Mouse (Mus musculus): ENCODE results near the gene Pdcd4. TPM values are rescaled to one million over a fixed set of nuclear protein-coding genes. Genes with fewer than 3 reads are reported as not detected.
"Not testable (repeated sequence)": the region's sequence is repeated elsewhere in the genome, so short reads cannot be mapped to it uniquely, and the experiment has no call there.

The Pdcd4 gene
- polyA plus RNA-seq, 1 experiment, result 2.4 TPM

DNA sequence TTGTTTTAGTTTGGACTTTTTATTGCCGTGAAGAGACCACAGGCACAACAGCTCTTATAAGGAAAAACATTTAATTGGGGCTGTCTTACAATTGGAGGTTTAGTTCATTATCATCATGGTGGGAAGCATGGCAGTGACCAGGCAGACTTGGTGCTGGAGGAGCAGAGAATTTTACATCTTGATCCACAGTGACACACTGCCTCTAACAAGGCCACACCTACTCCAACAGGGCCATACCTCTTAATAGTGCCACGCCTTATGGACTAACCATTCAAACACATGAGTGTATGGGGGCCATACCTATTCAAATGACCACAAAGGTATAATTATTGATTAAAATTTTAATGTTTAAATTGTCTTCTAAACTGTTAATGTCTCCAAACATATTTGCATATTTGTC is 65.5 kb downstream of the Pdcd4 start:
- Histone ChIP-seq H3ac (ENCODE audit: control insufficient read depth, insufficient read length, low read depth) (no peak overlapping the region), H3K79me3 (ENCODE audit: low read depth) (peaks cover 83% of the 10 kb centered on the region), H3K4me3 (ENCODE audit: insufficient read depth, poor library complexity, severe bottlenecking) (no peak overlapping the region), H3K27me3 (ENCODE audit: control insufficient read depth, insufficient read depth, insufficient read length) (no peaks in the 10 kb centered on the region), H3K79me2 (ENCODE audit: control insufficient read depth, insufficient read depth) (peaks cover 98% of the 10 kb centered on the region), H3K36me3 (ENCODE audit: control insufficient read depth, insufficient read depth) (peaks cover 2% of the 10 kb centered on the region)
- TF ChIP-seq MAX (IDR thresholded peaks at IDR 0.05) (no peak), USF1 (IDR thresholded peaks at IDR 0.05; ENCODE audit: low read depth) (no peak), CTCF (IDR thresholded peaks at IDR 0.05; ENCODE audit: control insufficient read depth, insufficient read depth, insufficient read length) (no peak), MYOD1 (IDR thresholded peaks at IDR 0.05; ENCODE audit: control insufficient read depth, insufficient read length, low read depth) (no peak), FOSL1 (IDR thresholded peaks at IDR 0.05; ENCODE audit: insufficient read depth, low read length, poor library complexity, severe bottlenecking) (no peak), MYOG (IDR thresholded peaks at IDR 0.05; ENCODE audit: control insufficient read depth, extremely low read depth, insufficient read length) (no peak), CEBPB (IDR thresholded peaks at IDR 0.05; ENCODE audit: low read depth) (no peak)

- H3K79me3 ChIP-seq (ENCODE audit: low read depth), result peaks cover 75% of the 10 kb centered on the region
- H3K79me2 ChIP-seq (ENCODE audit: control insufficient read depth, insufficient read depth), result peaks cover 98% of the 10 kb centered on the region
- H3K4me3 ChIP-seq (ENCODE audit: insufficient read depth, poor library complexity, severe bottlenecking), result no peak overlapping the region
- TF ChIP-seq CEBPB (IDR thresholded peaks at IDR 0.05; ENCODE audit: low read depth) (no peak), CTCF (IDR thresholded peaks at IDR 0.05; ENCODE audit: control insufficient read depth, insufficient read depth, insufficient read length) (no peak), USF1 (IDR thresholded peaks at IDR 0.05; ENCODE audit: low read depth) (no peak), MYOD1 (IDR thresholded peaks at IDR 0.05; ENCODE audit: control insufficient read depth, insufficient read length, low read depth) (no peak), MYOG (IDR thresholded peaks at IDR 0.05; ENCODE audit: control insufficient read depth, extremely low read depth, insufficient read length) (no peak), MAX (IDR thresholded peaks at IDR 0.05) (no peak), FOSL1 (IDR thresholded peaks at IDR 0.05; ENCODE audit: insufficient read depth, low read length, poor library complexity, severe bottlenecking) (no peak)
- H3K36me3 ChIP-seq (ENCODE audit: control insufficient read depth, insufficient read depth), result peaks cover 2% of the 10 kb centered on the region
- no peaks in the 10 kb centered on the region for H3K27me3 ChIP-seq (ENCODE audit: control insufficient read depth, insufficient read depth, insufficient read length)
- H3ac ChIP-seq (ENCODE audit: control insufficient read depth, insufficient read length, low read depth), result no peak overlapping the region
These were observed 70.5 kb downstream of the Pdcd4 start for GRCm38 (mm10) chr19:53962511-53962910.

DNA sequence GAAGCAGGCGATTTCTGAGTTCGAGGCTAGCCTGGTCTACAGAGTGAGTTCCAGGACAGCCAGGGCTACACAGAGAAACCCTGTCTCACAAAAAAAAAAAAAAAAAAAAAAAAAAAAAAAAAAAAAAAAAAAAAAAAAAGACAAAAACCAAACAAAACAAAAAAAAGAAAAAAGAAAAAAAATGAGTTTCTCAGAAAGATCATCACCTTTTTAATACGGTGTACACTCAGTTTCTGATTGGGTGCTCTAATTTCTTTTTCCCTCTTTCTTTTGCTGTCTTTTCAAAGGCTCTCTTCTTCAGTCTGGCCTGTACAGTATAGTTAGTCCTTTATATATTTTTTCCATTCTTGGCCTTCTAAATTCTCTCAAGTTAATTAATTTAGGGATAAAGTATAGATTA is 72.3 kb downstream of the Pdcd4 start:
- H3ac ChIP-seq (ENCODE audit: control insufficient read depth, insufficient read length, low read depth); H3K27me3 ChIP-seq (ENCODE audit: control insufficient read depth, insufficient read depth, insufficient read length); H3K36me3 ChIP-seq (ENCODE audit: control insufficient read depth, insufficient read depth); H3K4me3 ChIP-seq (ENCODE audit: insufficient read depth, poor library complexity, severe bottlenecking): not testable (repeated sequence)
- peaks cover 74% of the 10 kb centered on the region for H3K79me3 ChIP-seq (ENCODE audit: low read depth)
- peaks cover 100% of the 10 kb centered on the region for H3K79me2 ChIP-seq (ENCODE audit: control insufficient read depth, insufficient read depth)

- H3K27me3 ChIP-seq (ENCODE audit: control insufficient read depth, insufficient read depth, insufficient read length), result no peaks in the 10 kb centered on the region
- peaks cover 2% of the 10 kb centered on the region for H3K36me3 ChIP-seq (ENCODE audit: control insufficient read depth, insufficient read depth)
- no peak for TF ChIP-seq MYOD1 (IDR thresholded peaks at IDR 0.05; ENCODE audit: control insufficient read depth, insufficient read length, low read depth)
- no peak for TF ChIP-seq FOSL1 (IDR thresholded peaks at IDR 0.05; ENCODE audit: insufficient read depth, low read length, poor library complexity, severe bottlenecking)
- TF ChIP-seq CEBPB (IDR thresholded peaks at IDR 0.05; ENCODE audit: low read depth), result no peak
- no peak for TF ChIP-seq USF1 (IDR thresholded peaks at IDR 0.05; ENCODE audit: low read depth)
- no peak for TF ChIP-seq MAX (IDR thresholded peaks at IDR 0.05)
- TF ChIP-seq CTCF (IDR thresholded peaks at IDR 0.05; ENCODE audit: control insufficient read depth, insufficient read depth, insufficient read length), result no peak
- no peak for TF ChIP-seq MYOG (IDR thresholded peaks at IDR 0.05; ENCODE audit: control insufficient read depth, extremely low read depth, insufficient read length)
- H3K79me3 ChIP-seq (ENCODE audit: low read depth), result peaks cover 73% of the 10 kb centered on the region
- H3K4me3 ChIP-seq (ENCODE audit: insufficient read depth, poor library complexity, severe bottlenecking), result no peak overlapping the region
- H3ac ChIP-seq (ENCODE audit: control insufficient read depth, insufficient read length, low read depth), result no peak overlapping the region
- peaks cover 100% of the 10 kb centered on the region for H3K79me2 ChIP-seq (ENCODE audit: control insufficient read depth, insufficient read depth)
These were observed 73.0 kb downstream of the Pdcd4 start for GRCm38 (mm10) chr19:53964910-53965633.

DNA sequence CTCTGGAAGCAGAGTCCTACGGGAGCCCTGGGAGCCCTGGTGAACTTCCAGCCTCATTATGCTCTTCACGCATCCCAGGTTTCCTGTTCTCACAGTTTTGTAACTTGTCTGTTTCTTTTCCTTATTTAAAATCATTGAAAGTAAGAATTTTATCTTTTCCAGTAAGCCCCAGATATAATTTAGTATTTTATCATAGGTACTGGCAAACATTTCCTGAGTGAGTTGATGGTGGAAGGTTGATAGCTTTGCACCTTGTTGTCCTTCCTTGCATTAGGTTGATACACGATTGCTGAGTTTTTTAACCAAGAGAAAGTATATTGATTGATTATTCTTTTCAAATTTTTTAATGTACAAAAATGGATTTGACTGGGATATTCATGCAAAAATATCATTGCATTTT is 77.2 kb downstream of the Pdcd4 start:
- Histone ChIP-seq H3K79me2 (ENCODE audit: control insufficient read depth, insufficient read depth) (peaks cover 97% of the 10 kb centered on the region), H3K36me3 (ENCODE audit: control insufficient read depth, insufficient read depth) (no peaks in the 10 kb centered on the region), H3K4me3 (ENCODE audit: insufficient read depth, poor library complexity, severe bottlenecking) (no peak overlapping the region), H3ac (ENCODE audit: control insufficient read depth, insufficient read length, low read depth) (no peak overlapping the region), H3K27me3 (ENCODE audit: control insufficient read depth, insufficient read depth, insufficient read length) (no peaks in the 10 kb centered on the region), H3K79me3 (ENCODE audit: low read depth) (peaks cover 51% of the 10 kb centered on the region)
- TF ChIP-seq FOSL1 (IDR thresholded peaks at IDR 0.05; ENCODE audit: insufficient read depth, low read length, poor library complexity, severe bottlenecking), result no peak
- TF ChIP-seq MYOD1 (IDR thresholded peaks at IDR 0.05; ENCODE audit: control insufficient read depth, insufficient read length, low read depth), result no peak
- no peak for TF ChIP-seq MYOG (IDR thresholded peaks at IDR 0.05; ENCODE audit: control insufficient read depth, extremely low read depth, insufficient read length)
- TF ChIP-seq CEBPB (IDR thresholded peaks at IDR 0.05; ENCODE audit: low read depth), result no peak

- no peak for TF ChIP-seq MYOD1 (IDR thresholded peaks at IDR 0.05; ENCODE audit: control insufficient read depth, insufficient read length, low read depth)
These were observed 79.9 kb downstream of the Pdcd4 start for GRCm38 (mm10) chr19:53971938-53972337.

More at GRCm38 (mm10) chr19:53971938-53972337, 79.9 kb downstream of the Pdcd4 start:
- H3K79me2 ChIP-seq (ENCODE audit: control insufficient read depth, insufficient read depth), result peaks cover 94% of the 10 kb centered on the region
- H3K4me3 ChIP-seq (ENCODE audit: insufficient read depth, poor library complexity, severe bottlenecking), result no peak overlapping the region
- H3K27me3 ChIP-seq (ENCODE audit: control insufficient read depth, insufficient read depth, insufficient read length), result no peaks in the 10 kb centered on the region
- H3ac ChIP-seq (ENCODE audit: control insufficient read depth, insufficient read length, low read depth), result no peak overlapping the region
- H3K79me3 ChIP-seq (ENCODE audit: low read depth), result peaks cover 49% of the 10 kb centered on the region
- no peaks in the 10 kb centered on the region for H3K36me3 ChIP-seq (ENCODE audit: control insufficient read depth, insufficient read depth)
